Mouse (Mus musculus) right cerebral cortex, postnatal 10 days (tissue): ENCODE measurements at regions not wholly inside any gene's neighbourhood (a gene's known extent, or its start where the extent isn't known, plus 50 kb on each side); places are given as distances from the start of the nearest gene placed in this dataset.

Experiments
- DNase-seq, 2 experiments: peaks; one replicate each; pipeline ENCODE4 v3.0.0; 2021; ENCODE audit warnings: low spot score in 2 of 2

- no peak for DNase-seq
Measured at GRCm38 (mm10) chr12:95563431-95563830, 128.6 kb upstream of the Flrt2 start.

GRCm38 (mm10) chr12:95576772-95577171 lies 115.3 kb upstream of the Flrt2 start:
- no peak for DNase-seq

GRCm38 (mm10) chr12:95589011-95589410 lies 103.0 kb upstream of the Flrt2 start:
- no peak for DNase-seq

GRCm38 (mm10) chr12:95619281-95619680 lies 72.7 kb upstream of the Flrt2 start:
- no peak for DNase-seq

GRCm38 (mm10) chr12:95631029-95631428 lies 61.0 kb upstream of the Flrt2 start:
- peak; percentile 21 to 25 for DNase-seq

- DNase-seq: no peak
Measured at GRCm38 (mm10) chr12:95636647-95637046, 55.4 kb upstream of the Flrt2 start.

GRCm38 (mm10) chr12:95639892-95640291 lies 52.1 kb upstream of the Flrt2 start:
- DNase-seq: no peak

GRCm38 (mm10) chr12:95641628-95642027 lies 50.4 kb upstream of the Flrt2 start:
- DNase-seq: no peak
